Mouse (Mus musculus): Measurements from ENCODE around the gene Zfp423. TPM values are rescaled to one million over a fixed set of nuclear protein-coding genes. Genes with fewer than 3 reads are reported as not detected.
A peak's percentile ranks its signal among the peaks of the same experiment; 100 is the strongest.

Zfp423 gene
- polyA plus RNA-seq, 1 experiment from 2014 or later, result 17.7 TPM

GRCm38 (mm10) chr8:87693741-87694140 is 265.7 kb downstream of the Zfp423 start:
- Histone ChIP-seq H3K36me3 (no peaks in the 10 kb centered on the region), H3K27me3 (no peaks in the 10 kb centered on the region), H3K27ac (replicated peaks) (no peak overlapping the region), H3K9me3 (no peaks in the 10 kb centered on the region), H3K9ac (replicated peaks) (no peak overlapping the region), H3K4me1 (peaks cover 50% of the 10 kb centered on the region), H3K4me2 (replicated peaks) (no peak overlapping the region), H3K4me3 (no peak overlapping the region)
- no peak for ATAC-seq (replicated peaks)
- 86% methylated on average over 4 of the region's 4 CpGs for WGBS

DNA sequence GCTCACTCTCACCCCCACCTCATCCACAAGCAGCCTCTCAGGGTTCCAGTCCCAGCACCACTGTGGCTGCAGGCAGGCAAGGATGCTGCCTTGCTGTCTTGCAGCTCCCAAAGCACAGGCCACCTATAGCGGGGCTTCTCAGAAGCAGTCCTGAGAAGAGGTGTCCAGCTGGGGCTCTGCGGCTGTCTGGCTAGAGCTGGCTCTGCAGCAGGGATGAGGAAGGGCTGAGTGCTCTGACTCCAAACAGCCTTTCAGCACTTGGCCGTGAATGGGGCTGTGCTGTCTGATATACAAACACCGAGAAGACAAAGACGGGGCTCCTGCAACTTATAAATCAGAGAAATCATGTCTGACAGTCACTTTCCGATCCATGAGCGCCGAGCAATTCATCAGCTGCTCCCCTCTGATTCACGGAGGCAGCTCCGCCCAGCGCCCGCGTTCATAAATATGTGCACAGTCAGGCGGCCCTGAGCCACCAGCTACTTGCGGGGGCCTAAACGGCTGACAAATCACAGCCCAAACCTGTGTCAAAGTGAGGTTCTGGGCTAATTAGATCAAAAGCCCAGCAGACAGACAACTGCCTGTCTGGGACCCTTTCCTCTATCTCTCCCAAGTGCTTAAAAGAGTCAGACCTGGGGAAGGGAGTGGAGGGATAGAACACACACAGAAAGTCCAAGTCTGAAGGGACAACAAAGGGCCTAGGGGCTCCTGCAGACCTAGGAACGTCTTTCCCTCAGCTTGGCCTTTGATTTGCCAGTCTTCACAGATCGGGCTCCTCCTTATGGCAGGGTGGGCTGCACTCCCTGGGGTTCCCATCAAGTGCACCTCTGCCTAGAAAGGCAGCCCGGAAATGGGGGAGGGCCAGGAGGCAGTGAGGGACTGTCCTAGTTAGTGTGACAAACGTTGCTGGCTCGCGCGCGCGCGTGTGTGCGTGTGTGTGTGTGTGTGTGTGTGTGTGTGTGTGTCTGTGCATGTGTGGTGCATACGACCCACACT is 269.0 kb downstream of the Zfp423 start:
- Histone ChIP-seq H3K9ac (replicated peaks) (peak overlapping the region; percentile 33), H3K9me3 (no peaks in the 10 kb centered on the region), H3K4me3 (no peak overlapping the region), H3K27ac (replicated peaks) (peak overlapping the region; percentile 86), H3K36me3 (no peaks in the 10 kb centered on the region), H3K4me1 (peaks cover 68% of the 10 kb centered on the region), H3K27me3 (no peaks in the 10 kb centered on the region), H3K4me2 (replicated peaks) (peak overlapping the region; percentile 27)
- 20% methylated on average over 28 of the region's 28 CpGs for WGBS
- ATAC-seq (replicated peaks), result peak; percentile 14; the same call in 1 of the 2 replicates

DNA sequence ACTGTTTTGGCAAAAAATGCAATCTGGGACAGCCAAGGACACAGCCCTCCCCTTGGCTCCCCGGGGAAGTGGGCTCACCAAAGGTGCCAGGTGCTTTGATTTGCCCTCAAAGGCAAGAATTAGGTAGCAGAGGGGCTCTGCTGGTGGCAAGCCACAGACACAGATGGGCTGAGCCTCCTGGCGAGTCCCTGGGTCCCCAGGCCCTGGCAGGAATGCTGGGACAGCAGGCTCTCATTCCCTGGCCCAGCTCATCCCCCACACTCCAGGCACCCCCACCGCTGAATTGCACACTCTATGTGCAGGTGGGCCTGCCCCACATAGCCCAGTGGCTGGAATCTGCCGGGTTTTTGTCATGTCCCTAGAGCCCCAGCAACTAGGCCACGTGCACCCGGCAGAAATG is 270.2 kb downstream of the Zfp423 start:
- 41% methylated on average over 6 of the region's 6 CpGs for WGBS
- Histone ChIP-seq H3K36me3 (no peaks in the 10 kb centered on the region), H3K9ac (replicated peaks) (no peak overlapping the region), H3K27me3 (no peaks in the 10 kb centered on the region), H3K9me3 (no peaks in the 10 kb centered on the region), H3K4me2 (replicated peaks) (no peak overlapping the region), H3K27ac (replicated peaks) (peak overlapping the region; percentile 86), H3K4me1 (peaks cover 75% of the 10 kb centered on the region), H3K4me3 (no peak overlapping the region)
- ATAC-seq (replicated peaks), result peak; percentile 24; the same call in 1 of the 2 replicates

GRCm38 (mm10) chr8:87688348-87688747 is 271.0 kb downstream of the Zfp423 start:
- peak overlapping the region; percentile 86 for H3K27ac ChIP-seq (replicated peaks)

GRCm38 (mm10) chr8:87686986-87687698 is 272.3 kb downstream of the Zfp423 start:
- 28% methylated on average over 10 of the region's 10 CpGs for WGBS
- H3K27me3 ChIP-seq, result no peaks in the 10 kb centered on the region
- no peaks in the 10 kb centered on the region for H3K9me3 ChIP-seq
- peaks cover 76% of the 10 kb centered on the region for H3K4me1 ChIP-seq
- no peak overlapping the region for H3K4me2 ChIP-seq (replicated peaks)
- H3K36me3 ChIP-seq, result no peaks in the 10 kb centered on the region
- H3K27ac ChIP-seq (replicated peaks), result peak overlapping the region; percentile 86
- H3K4me3 ChIP-seq, result no peak overlapping the region
- H3K9ac ChIP-seq (replicated peaks), result no peak overlapping the region
- ATAC-seq (replicated peaks), result peak; percentile 24

More at GRCm38 (mm10) chr8:87688348-87688747, 271.0 kb downstream of the Zfp423 start:
- no peaks in the 10 kb centered on the region for H3K36me3 ChIP-seq
- WGBS, result 18% methylated on average over 4 of the region's 4 CpGs
- ATAC-seq (replicated peaks), result no peak
- H3K4me2 ChIP-seq (replicated peaks), result no peak overlapping the region
- H3K4me3 ChIP-seq, result no peak overlapping the region
- no peaks in the 10 kb centered on the region for H3K9me3 ChIP-seq
- peaks cover 75% of the 10 kb centered on the region for H3K4me1 ChIP-seq
- H3K27me3 ChIP-seq, result no peaks in the 10 kb centered on the region
- no peak overlapping the region for H3K9ac ChIP-seq (replicated peaks)

- Histone ChIP-seq H3K9me3 (no peaks in the 10 kb centered on the region), H3K36me3 (no peaks in the 10 kb centered on the region), H3K27me3 (no peaks in the 10 kb centered on the region), H3K4me1 (peaks cover 66% of the 10 kb centered on the region), H3K27ac (replicated peaks) (peak overlapping the region; percentile 15; the same call in 1 of the 2 replicates), H3K4me2 (replicated peaks) (no peak overlapping the region), H3K9ac (replicated peaks) (no peak overlapping the region), H3K4me3 (no peak overlapping the region)
- 61% methylated on average over 3 of the region's 3 CpGs for WGBS
- no peak for ATAC-seq (replicated peaks)
Observed at GRCm38 (mm10) chr8:87686026-87686425, 273.4 kb downstream of the Zfp423 start.

GRCm38 (mm10) chr8:87685392-87685791 is 274.0 kb downstream of the Zfp423 start:
- no peak overlapping the region for H3K4me3 ChIP-seq
- H3K27me3 ChIP-seq, result no peaks in the 10 kb centered on the region
- 18% methylated on average over 8 of the region's 8 CpGs for WGBS
- no peak for ATAC-seq (replicated peaks)
- H3K9me3 ChIP-seq, result no peaks in the 10 kb centered on the region
- H3K4me1 ChIP-seq, result peaks cover 61% of the 10 kb centered on the region
- H3K36me3 ChIP-seq, result no peaks in the 10 kb centered on the region
- H3K27ac ChIP-seq (replicated peaks), result no peak overlapping the region
- no peak overlapping the region for H3K9ac ChIP-seq (replicated peaks)
- H3K4me2 ChIP-seq (replicated peaks), result no peak overlapping the region

GRCm38 (mm10) chr8:87682066-87682465 is 277.3 kb downstream of the Zfp423 start:
- H3K4me3 ChIP-seq, result no peak overlapping the region
- H3K9ac ChIP-seq (replicated peaks), result no peak overlapping the region
- H3K27me3 ChIP-seq, result no peaks in the 10 kb centered on the region
- peaks cover 40% of the 10 kb centered on the region for H3K4me1 ChIP-seq
- no peak overlapping the region for H3K4me2 ChIP-seq (replicated peaks)
- no peaks in the 10 kb centered on the region for H3K9me3 ChIP-seq
- H3K36me3 ChIP-seq, result no peaks in the 10 kb centered on the region
- ATAC-seq (replicated peaks), result no peak
- no peak overlapping the region for H3K27ac ChIP-seq (replicated peaks)
- 86% methylated on average over 3 of the region's 3 CpGs for WGBS

DNA sequence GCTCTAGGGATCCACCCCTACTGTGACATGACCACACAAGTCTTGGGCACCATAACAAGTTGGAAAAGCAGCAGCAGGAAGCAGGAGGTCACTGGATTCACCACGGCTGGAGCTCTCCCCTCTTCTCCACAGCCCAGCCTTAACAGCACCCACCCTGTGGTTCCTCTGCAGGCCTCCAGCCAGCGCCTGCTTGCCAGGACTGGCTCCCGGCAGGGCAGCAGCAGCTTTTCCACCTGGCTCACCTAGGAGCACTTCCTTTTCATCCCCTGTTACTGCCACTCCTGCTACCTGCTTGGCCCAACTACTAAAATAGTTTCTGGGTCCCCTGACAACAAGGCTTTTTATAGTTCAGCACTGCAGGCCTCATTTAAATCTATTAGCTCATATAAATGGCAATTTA is 279.4 kb downstream of the Zfp423 start:
- WGBS, result 56% methylated on average over 3 of the region's 3 CpGs
- Histone ChIP-seq H3K4me3 (no peak overlapping the region), H3K27ac (replicated peaks) (peak overlapping the region; percentile 12; the same call in 1 of the 2 replicates), H3K9ac (replicated peaks) (no peak overlapping the region), H3K4me2 (replicated peaks) (no peak overlapping the region), H3K36me3 (no peaks in the 10 kb centered on the region), H3K4me1 (peaks cover 31% of the 10 kb centered on the region), H3K27me3 (no peaks in the 10 kb centered on the region), H3K9me3 (no peaks in the 10 kb centered on the region)
- ATAC-seq (replicated peaks), result 0 out of 2 replicates have a peak, but pooled peaks have one; percentile 1

DNA sequence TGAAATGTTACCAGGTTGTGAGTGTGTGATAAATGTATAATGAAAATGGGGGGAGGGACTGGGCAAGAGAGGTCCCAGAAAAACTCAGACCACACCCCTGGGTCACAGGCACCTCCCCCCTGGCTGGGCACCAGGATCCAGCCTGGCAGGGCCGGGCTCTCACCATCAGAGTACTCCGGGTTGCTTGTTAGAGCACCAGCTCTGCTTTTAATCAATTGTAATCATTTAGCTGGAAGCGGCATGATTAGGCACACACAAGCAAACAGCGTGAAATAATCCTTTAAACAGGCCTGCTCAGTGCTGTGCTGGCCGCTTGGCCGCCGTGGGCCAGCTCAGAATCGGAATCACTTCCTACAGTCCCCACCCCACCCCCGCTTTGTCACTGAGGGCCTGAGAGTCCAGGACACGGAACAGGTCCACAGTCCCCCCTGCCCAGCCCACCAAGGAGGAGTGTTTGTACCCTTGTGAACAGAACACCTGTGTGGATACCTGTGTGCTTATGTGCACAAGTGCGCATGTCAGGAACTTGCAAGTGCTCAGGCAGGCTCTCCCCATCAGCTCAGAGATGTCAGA is 279.9 kb downstream of the Zfp423 start:
- Histone ChIP-seq H3K36me3 (no peaks in the 10 kb centered on the region), H3K4me2 (replicated peaks) (no peak overlapping the region), H3K9ac (replicated peaks) (no peak overlapping the region), H3K9me3 (no peaks in the 10 kb centered on the region), H3K4me3 (no peak overlapping the region), H3K4me1 (peaks cover 33% of the 10 kb centered on the region), H3K27ac (replicated peaks) (peak overlapping the region; percentile 12; the same call in 1 of the 2 replicates), H3K27me3 (no peaks in the 10 kb centered on the region)
- WGBS, result 39% methylated on average over 11 of the region's 11 CpGs
- ATAC-seq (replicated peaks), result peak; percentile 49

DNA sequence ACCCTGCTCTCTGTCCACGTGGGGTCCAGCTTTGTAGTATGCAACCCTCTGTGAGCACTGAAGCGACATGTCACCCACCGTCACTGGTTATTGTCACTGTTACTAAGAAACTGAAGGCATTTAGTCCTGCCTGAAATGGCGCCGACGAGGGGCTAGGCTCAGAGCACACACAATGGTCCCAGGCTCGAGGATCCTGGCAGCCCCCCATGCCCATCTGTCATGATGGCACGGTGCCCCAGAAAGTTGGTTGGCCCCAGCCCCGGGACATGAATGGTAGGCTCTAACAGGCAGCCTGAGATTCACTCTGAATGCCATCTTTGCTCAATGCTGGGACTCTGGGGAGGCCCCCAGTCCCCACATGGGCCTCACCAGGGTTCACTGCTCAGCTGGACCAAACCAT is 284.0 kb downstream of the Zfp423 start:
- WGBS, result 22% methylated on average over 9 of the region's 9 CpGs
- Histone ChIP-seq H3K36me3 (no peaks in the 10 kb centered on the region), H3K27me3 (no peaks in the 10 kb centered on the region), H3K4me3 (no peak overlapping the region), H3K27ac (replicated peaks) (peak overlapping the region; percentile 81), H3K9me3 (no peaks in the 10 kb centered on the region), H3K4me1 (peaks cover 41% of the 10 kb centered on the region), H3K9ac (replicated peaks) (no peak overlapping the region), H3K4me2 (replicated peaks) (no peak overlapping the region)
- peak; percentile 79 for ATAC-seq (replicated peaks)

- Histone ChIP-seq H3K9ac (replicated peaks) (no peak overlapping the region), H3K9me3 (no peaks in the 10 kb centered on the region), H3K27ac (replicated peaks) (no peak overlapping the region; the same call in 1 of the 2 replicates), H3K4me1 (peaks cover 31% of the 10 kb centered on the region), H3K4me2 (replicated peaks) (no peak overlapping the region), H3K27me3 (no peaks in the 10 kb centered on the region), H3K4me3 (no peak overlapping the region), H3K36me3 (no peaks in the 10 kb centered on the region)
- WGBS, result 69% methylated on average over 7 of the region's 7 CpGs
- ATAC-seq (replicated peaks), result no peak
Observed at GRCm38 (mm10) chr8:87674157-87674556, 285.2 kb downstream of the Zfp423 start.
